Mouse (Mus musculus) MEL (cell line): ENCODE measurements around the gene Tnfrsf4.

Experiments
- BHLHE40 ChIP-seq: IDR thresholded peaks from 2 replicates; pipeline ENCODE4 v1.6.1; 2012; ENCODE audit warnings: low read depth, mild to moderate bottlenecking, inconsistent platforms, low read length, improper control_type of control experiment, borderline replicate concordance
- CTCF ChIP-seq, 3 experiments: IDR thresholded peaks in 2 of 3; conservative IDR thresholded peaks in 1 of 3; 2 replicates each; pipeline ENCODE4 v1.5.1; 2011 to 2012; ENCODE audit warnings: low read length in 3 of 3, low read depth in 2 of 3, mild to moderate bottlenecking in 2 of 3, improper control_type of control experiment in 1 of 3, inconsistent platforms in 1 of 3, mixed read lengths in 1 of 3, moderate library complexity in 1 of 3; ENCODE audit not compliant: control insufficient read depth in 1 of 3, insufficient read depth in 1 of 3, poor library complexity in 1 of 3, severe bottlenecking in 1 of 3
- EP300 ChIP-seq, 2 experiments: IDR thresholded peaks; 2 replicates each; pipeline ENCODE4 v1.6.1; 2011; ENCODE audit warnings: improper control_type of control experiment in 2 of 2, low read length in 2 of 2, low read depth in 1 of 2, mild to moderate bottlenecking in 1 of 2
- GATA1 ChIP-seq: IDR thresholded peaks from 2 replicates; pipeline ENCODE4 v1.6.1; 2011; ENCODE audit warnings: low read depth, low read length, improper control_type of control experiment
- HCFC1 ChIP-seq: IDR thresholded peaks from 2 replicates; pipeline ENCODE4 v1.6.1; 2012; ENCODE audit warnings: low read depth, mild to moderate bottlenecking, inconsistent platforms, low read length, improper control_type of control experiment, moderate library complexity
- MAX ChIP-seq: IDR thresholded peaks from 2 replicates; pipeline ENCODE4 v1.6.1; 2011; ENCODE audit warnings: low read length, improper control_type of control experiment
- MXI1 ChIP-seq: IDR thresholded peaks from 2 replicates; pipeline ENCODE4 v1.6.1; 2011; ENCODE audit warnings: mild to moderate bottlenecking, low read depth, low read length, improper control_type of control experiment
- MYB ChIP-seq: IDR thresholded peaks from 2 replicates; pipeline ENCODE4 v1.6.1; 2011; ENCODE audit warnings: mild to moderate bottlenecking, low read depth, low read length, improper control_type of control experiment
- MYC ChIP-seq: IDR thresholded peaks from 2 replicates; pipeline ENCODE4 v1.6.1; 2011; ENCODE audit warnings: low read depth, mild to moderate bottlenecking, low read length, improper control_type of control experiment, moderate library complexity
- POLR2A ChIP-seq, 2 experiments: IDR thresholded peaks; 2 replicates each; pipeline ENCODE4 v1.6.1; 2011 to 2012; ENCODE audit warnings: low read length in 2 of 2, mild to moderate bottlenecking in 2 of 2, control low read depth in 1 of 2, improper control_type of control experiment in 1 of 2, low read depth in 1 of 2, moderate library complexity in 1 of 2; ENCODE audit not compliant: control insufficient read depth in 1 of 2, insufficient read depth in 1 of 2, poor library complexity in 1 of 2
- SIN3A ChIP-seq: IDR thresholded peaks from 2 replicates; pipeline ENCODE4 v1.6.1; 2012; ENCODE audit warnings: low read length, improper control_type of control experiment, inconsistent platforms
- USF2 ChIP-seq, 2 experiments: IDR thresholded peaks; 2 replicates each; pipeline ENCODE4 v1.6.1; 2011 to 2012; ENCODE audit warnings: improper control_type of control experiment in 2 of 2, low read length in 2 of 2, borderline replicate concordance in 1 of 2, inconsistent platforms in 1 of 2, low read depth in 1 of 2, mild to moderate bottlenecking in 1 of 2; ENCODE audit not compliant: insufficient read depth in 1 of 2

GRCm38 (mm10) chr4:155972651-155973050, 41.0 kb upstream of the Tnfrsf4 start:
- TF ChIP-seq HCFC1 (no peak), CTCF (IDR thresholded peaks at IDR 0.05 in 2 of 3, conservative IDR thresholded peaks at IDR 0.05 in 1 of 3; ENCODE audit: control insufficient read depth in 1 of 3, insufficient read depth in 1 of 3, low read depth in 2 of 3, low read length in 3 of 3, poor library complexity in 1 of 3, severe bottlenecking in 1 of 3) (no peak), SIN3A (no peak), POLR2A (IDR thresholded peaks at IDR 0.05; ENCODE audit: control insufficient read depth in 1 of 2, insufficient read depth in 1 of 2, low read depth in 1 of 2, low read length in 2 of 2, poor library complexity in 1 of 2) (no peak), USF2 (IDR thresholded peaks at IDR 0.05; ENCODE audit: borderline replicate concordance in 1 of 2, insufficient read depth in 1 of 2, low read depth in 1 of 2, low read length in 2 of 2) (no peak), GATA1 (no peak), EP300 (IDR thresholded peaks at IDR 0.05; ENCODE audit: low read depth in 1 of 2, low read length in 2 of 2) (no peak), BHLHE40 (no peak), MYC (no peak), MAX (no peak), MYB (no peak), MXI1 (no peak)
